Mouse (Mus musculus) left cerebral cortex, postnatal 4 days (tissue): ENCODE results near the gene Pigw. TPM values are rescaled to one million over a fixed set of nuclear protein-coding genes. Genes with fewer than 3 reads are reported as not detected.
"Not testable (repeated sequence)": the region's sequence is repeated elsewhere in the genome, so short reads cannot be mapped to it uniquely, and the experiment has no call there.

Experiments
- DNase-seq: peaks from one replicate; pipeline ENCODE4 v3.0.0-alpha.2; 2022
- intact Hi-C: fragments of 180-260 bp; cut with DNase I; formaldehyde crosslinking; loops from one replicate; pipeline ENCODE4 v1.15.1; 2025
- total RNA-seq, 2 experiments: library from RNA; stranded (reverse); gene quantifications; 2 replicates each; pipeline ENCODE4 v1.2.3; 2021

Gene Pigw
- total RNA-seq, 2 experiments from 2014 or later, result 11.2 to 12.0 TPM

DNA sequence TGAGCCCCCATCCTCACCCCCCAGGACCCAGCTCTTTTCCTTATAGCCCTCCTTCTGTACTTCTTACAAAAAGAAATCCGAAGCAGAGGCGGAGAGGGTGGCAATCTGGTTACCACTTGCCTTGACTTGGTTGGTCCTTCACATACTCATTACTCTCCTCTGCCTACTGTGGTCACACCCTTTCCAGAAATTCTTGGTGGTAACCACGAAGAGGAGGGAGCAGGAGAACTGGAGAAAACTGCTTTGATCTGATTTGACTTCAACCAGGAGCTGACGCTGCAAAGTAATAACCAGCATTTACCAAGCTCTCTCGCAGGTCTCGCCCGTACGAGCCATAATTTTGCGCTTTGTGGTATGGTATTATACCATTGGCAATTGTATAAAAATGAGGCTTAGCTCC is 886 bp upstream of the Pigw start:
- DNase-seq, result no peak
- intact Hi-C loops, result no loop called here

DNA sequence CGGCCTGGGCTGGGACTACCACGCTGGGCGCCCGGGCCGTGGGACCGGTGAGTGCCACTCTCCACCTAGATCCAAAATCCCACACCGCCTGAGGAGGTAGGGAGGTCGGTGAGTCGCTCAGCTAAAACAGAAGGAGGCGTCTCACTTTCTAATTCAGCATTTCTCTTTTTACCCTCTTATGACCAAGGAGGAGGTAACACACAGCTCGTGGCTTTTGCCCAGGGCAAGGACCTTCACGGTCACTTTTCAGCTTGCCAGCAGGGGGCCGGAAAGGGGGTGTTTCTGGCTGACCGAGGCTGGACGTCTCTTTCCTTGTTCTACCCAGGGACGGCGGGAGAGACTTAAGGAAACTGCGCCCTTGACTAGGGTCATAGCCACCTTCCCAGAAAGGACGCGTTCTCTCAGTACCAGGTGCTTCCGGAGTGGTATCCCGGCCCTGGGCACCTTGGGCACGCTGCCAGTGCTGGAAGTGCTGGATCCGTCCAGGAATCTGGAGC is 428 bp upstream of the Pigw start:
- peak; percentile 59 for DNase-seq
- intact Hi-C loops, result no loop called here

DNA sequence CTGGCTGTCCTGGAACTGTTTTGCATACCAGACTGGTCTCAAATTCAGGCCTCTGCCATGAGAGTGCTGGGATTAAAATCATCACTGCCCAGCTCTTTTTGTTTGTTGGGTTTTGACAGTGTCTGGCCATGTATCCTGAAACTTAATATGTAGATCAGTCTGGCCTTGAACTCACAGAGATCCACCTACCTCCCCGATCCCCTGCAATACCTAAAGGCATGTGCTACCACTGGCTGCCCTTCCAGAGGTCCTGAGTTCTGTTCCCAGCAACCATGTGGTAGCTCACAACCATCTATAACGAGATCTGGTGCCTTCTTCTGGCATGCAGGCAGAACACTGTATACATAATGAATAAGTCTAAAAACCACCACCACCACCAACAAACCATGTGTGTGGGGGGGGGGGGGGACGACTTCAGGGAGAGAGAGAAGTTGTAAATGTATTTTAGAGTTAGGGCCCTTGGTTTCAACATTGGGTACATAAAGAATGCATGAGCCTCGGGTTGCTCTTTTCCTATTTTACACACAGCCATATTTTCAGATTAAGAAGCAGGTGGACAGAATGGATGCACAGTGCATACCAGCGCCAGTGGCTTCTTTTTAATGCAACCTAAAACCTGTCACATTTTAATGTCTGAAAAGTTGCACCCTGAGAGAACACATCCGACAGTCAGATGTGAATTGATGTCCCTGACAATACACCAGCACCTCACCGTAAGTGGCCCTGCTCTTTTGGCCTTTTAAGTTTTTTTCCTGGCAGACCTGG is 896 bp downstream of the Pigw start:
- intact Hi-C loops, result no loop called here

DNA sequence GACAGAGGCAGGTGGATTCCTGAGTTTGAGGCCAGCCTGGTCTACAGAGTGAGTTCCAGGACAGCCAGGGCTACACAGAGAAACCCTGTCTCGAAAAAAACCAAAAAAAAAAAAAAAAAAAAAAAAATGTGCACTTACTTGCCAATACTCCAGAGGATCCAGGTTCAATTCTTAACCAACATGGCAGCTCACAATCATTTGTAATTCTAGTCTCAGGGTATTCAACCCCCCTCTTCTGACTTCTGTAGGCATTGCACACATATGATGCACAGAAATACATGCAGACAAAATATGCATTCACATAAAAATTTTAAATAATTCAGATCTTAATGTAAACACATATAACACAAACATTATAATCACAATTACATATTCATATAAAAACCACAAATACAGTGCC is 4.1 kb downstream of the Pigw start:
- DNase-seq, intact Hi-C loops: not testable (repeated sequence)

More for the DNA sequence above, 896 bp downstream of the Pigw start:
- no peak for DNase-seq

GRCm38 (mm10) chr11:84873042-84873833 is 6.8 kb downstream of the Pigw start:
- no peak for DNase-seq
- intact Hi-C loops, result no loop called here

GRCm38 (mm10) chr11:84871548-84872069 is 8.5 kb downstream of the Pigw start:
- intact Hi-C loops, result no loop called here
- no peak for DNase-seq

DNA sequence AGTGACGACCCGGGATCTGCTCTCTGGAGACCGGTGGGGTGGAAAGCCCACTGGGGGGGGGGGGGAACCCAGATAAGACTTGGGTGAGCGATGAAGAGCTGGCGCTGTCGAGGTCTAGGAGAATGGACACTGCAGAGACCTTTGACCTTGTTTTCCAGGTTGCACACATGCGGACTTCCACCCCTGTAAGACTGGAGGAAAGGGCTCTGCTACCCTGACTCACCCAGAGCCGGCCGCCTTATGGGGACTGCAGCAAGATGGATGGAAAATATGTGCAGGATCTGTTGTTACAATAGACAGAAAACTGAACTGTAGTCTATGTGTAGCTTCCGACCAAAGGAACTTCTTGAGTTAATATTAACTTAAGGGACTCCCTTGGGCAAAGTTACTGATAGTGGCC is 9.0 kb downstream of the Pigw start:
- DNase-seq, result no peak
- intact Hi-C loops, result no loop called here

DNA sequence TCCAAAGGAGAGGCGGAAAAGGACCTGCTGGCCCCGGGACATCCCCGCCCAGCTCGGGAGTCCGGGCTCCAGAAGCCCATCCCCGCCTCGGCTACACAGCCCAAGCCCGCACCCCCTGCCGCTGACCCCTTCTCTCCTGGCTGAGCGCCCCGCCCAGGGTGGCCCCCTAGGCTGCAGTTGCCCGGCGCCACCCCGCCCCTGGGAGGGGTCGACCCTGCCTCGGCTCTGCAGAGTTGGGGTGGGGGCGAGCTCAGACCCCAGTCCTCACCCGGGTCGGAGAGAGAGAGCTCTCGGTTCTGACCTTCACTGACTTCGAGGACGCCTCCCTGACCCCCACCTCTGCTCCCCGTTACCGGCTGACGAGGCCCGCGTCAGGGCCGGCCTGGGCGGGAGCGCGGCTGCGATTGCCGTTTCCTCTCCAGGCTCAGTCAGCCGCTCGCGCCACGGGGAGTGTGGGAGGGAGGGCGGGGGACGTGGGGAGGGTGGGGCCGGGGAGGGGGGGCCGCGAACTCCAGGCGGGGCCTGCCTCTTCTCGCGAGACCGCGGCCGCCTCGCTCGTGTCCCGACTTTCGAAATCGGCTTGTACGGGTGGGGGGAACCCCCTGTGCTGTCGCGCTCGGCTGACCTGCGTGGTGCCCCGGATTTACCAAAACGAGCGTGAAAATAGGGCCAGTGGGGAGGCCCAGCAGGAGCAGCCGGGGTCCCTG is 9.6 kb downstream of the Pigw start, which contains the start of gene Ggnbp2:
Ggnbp2 (minus strand) TSS at position 481 of the 707 bp plus-strand sequence.
- intact Hi-C loops, result no loop called here

DNA sequence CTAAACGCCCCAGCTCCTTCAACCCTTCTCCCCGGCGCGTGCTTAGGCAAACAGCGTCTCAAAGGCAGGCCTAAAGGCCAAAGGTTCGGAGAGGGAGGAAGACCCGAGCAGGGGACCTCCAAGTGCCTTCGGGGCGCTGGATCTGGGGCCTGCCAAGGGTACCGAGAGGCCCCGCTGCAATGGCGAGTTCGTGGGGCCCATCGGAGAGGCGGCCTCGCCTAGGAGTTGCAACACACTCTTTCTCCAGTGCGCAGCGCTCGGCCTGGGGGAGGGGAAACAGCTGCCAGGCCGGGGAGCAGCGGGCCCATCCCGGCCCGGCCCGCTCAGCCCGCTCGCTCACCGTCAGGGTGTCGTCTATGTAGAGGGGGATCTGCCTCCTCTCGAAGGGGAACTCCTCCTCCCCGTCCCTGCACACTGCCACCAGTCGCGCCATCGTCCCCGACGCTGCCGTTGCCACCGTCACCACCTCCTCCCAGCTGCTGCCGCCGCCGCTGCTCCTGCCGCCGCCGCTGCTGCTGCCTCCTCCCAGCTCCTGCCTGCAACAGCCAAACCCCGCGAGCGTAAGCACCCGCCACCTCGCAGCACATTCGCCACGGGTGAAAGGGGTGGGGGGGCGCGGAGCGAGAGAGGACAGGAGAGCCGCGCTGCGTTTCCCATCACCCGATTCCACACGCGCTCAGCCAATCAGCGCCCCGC is 10.4 kb downstream of the Pigw start:
- DNase-seq, result peak; percentile 99
- intact Hi-C loops, result no loop called here

More for the DNA sequence above, 9.6 kb downstream of the Pigw start, which contains the start of gene Ggnbp2:
- DNase-seq, result peak; percentile 95

DNA sequence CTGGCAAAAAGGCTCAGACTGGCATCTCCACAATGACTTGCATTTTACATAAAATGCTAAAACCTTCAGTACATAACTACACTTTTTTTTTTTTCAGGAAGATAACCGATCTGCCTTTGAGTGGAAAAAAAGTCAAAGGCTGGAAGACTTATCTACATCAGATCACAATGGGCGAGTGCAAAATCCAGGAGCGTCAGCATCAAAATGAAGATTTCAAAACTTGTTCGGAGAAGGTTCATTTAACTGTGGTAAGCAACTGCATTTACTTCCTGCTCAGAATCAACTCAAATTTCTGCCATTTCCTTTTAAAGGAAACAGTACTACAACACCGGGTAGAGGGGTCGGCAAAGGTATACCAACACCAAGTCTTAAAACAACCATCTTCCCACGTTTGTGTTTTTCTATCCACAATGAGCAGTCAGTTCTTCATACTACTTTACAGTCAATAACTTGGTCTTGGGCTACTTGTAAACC is 11.3 kb downstream of the Pigw start:
- no peak for DNase-seq
- intact Hi-C loops, result no loop called here

DNA sequence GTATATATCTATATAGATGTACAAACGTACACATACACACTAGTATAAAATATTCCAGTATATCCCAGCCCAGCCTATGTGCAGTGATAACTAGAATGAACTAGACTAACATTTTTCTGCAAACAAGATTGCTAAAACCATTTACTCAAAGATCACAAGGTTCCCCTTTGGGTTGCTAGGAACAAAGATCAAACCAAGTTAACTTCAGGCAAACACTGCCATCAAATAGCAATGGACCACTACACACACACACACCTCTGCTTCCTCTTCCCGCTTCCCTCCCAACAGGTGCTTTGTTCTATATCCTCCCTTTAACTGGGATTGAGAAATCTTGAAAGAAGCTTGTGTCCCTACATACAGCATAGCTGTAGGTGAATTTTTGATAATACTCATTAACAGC is 12.5 kb downstream of the Pigw start:
- no peak for DNase-seq
- intact Hi-C loops, result no loop called here

- DNase-seq, result no peak
- intact Hi-C loops, result no loop called here
Observed at GRCm38 (mm10) chr11:84865268-84865667, 14.8 kb downstream of the Pigw start.

DNA sequence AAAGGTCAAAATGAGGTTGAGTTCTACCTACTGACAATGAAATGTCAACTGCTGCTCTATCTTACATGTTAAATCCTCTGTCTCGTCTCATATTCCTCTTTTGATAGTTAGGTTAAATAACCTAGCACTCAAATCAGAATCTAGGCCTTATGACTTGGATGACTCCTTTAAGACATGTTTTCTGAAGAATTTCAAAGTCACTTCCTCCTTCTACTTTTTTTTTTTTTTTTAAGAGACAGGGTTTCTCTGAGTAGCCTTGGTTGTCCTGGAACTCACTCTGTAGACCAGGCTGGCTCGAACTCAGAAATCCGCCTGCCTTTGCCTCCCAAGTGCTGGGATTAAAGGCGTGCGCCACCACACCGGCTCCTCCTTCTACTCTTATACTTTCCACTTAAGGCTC is 24.8 kb downstream of the Pigw start:
- DNase-seq, result no peak
- intact Hi-C loops, result no loop called here

GRCm38 (mm10) chr11:84847475-84848090 is 32.5 kb downstream of the Pigw start:
- intact Hi-C loops, result no loop called here
- DNase-seq, result no peak

DNA sequence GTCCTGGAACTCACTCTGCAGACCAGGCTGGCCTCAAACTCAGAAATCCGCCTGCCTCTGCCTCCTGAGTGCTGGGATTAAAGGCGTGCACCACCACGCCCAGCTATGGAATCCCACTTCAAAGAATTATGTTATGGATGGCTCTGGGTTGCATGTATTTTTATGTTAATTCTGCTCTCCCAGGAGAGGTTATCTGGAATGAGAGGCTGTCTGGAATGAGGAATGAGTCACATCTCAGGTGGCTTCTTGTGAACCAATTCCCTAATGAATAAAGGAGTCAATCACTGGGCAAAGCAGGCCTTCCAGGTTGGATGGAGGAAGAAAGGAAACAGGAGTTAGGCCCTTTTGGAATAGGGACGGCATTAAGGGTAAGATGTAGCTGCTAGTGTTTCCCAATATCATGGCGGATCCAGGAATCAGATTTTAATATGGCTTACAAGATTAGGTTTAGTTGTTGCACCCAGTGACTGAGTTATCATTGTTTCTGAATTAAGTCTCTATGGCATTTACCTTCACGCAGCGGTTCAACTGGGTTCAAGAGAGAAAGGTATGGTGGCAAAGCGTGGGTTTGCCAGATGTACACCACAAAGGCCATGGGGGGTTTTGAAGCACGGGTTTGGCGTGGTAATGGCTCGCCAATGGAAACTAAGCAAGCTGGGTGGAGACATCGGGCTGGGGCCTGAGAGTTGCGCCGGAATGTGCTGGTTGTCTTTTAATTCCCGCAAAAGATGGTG is 33.2 kb downstream of the Pigw start:
- intact Hi-C loops, result no loop called here
- DNase-seq, result no peak

DNA sequence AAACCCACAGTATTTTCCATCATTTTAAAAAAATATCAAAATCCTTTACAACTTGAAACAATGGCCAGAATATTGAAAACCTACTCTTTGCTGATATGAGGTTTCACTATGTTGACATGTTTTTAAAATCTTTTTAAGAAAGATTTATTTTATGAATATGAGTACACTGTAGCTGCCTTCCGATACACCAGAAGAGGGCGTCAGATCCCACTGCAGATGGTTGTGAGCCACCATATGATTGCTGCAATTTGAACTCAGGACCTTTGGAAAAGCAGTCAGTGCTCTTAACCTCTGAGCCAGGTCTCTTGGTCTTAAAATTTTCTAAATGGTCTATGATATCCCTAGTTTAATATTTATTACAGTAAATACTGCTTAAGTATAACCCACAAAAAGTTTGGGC is 40.8 kb downstream of the Pigw start:
- DNase-seq, result no peak
- intact Hi-C loops, result no loop called here

DNA sequence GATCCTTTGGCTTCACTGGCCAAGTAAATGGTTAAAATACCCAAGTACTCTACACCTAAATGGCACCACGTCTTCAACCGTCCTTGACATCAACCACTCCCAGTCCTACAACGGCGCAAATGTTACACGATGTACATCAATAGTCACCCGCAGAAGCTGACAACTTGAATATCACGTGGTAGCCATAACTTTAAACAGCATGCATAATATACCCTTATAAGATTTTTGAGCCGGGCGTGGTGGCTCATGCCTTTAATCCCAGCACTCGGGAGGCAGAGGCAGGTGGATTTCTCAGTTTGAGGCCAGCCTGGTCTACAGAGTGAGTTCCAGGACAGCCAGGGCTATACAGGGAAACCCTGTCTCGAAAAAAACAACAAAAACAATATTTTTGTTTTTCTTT is 50.6 kb downstream of the Pigw start:
- intact Hi-C loops, DNase-seq: not testable (repeated sequence)

DNA sequence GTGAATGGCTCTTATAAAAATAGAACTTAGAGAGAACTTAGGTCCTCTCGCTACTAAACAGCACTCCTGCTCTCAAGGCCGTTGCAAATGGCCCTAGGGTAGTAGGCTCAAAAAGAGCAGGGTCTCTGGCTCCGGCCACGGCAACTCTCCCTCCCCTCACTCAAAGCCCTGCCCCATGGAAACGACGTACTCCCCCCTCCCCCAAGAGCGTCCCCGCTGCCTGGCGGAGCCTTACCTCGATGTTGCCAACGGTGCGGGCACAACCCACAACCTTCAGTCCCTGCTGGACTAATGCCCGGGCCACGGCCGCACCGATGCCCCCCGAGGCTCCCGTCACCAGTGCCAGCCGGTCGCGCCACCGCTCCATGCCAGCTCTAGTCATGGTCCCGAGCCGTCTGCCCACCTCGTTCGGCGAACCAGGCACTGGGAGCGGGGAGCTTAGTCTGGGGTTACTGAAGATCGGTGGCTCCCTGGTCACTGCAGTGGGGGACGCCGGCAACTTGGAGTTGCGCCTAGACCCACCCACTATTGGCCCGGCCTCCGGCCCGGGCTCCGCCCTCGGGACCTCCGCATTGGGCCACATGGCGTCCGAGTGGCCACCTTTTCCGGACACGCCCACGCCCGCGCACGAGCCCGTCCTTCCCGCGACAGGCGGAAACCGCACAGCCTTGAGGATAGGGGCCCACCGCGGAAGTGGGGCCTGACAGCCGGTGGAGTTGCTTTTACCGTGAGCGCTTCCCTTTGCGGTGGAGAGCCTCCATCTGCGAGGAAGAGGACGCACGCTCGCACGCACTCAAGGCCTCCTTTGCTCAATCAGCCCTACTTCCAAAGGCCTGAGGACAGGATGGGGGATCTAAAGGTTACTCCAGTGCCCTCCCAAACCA is 51.3 kb downstream of the Pigw start, which contains the start of gene Dhrs11:
Dhrs11 (minus strand) TSS at position 479 of the 884 bp plus-strand sequence.
- peak; percentile 93 for DNase-seq
- intact Hi-C loops, result no loop called here
